Mouse (Mus musculus) forebrain, embryonic 14.5 days (tissue): ENCODE measurements around the gene Baz2b. TPM values are rescaled to one million over a fixed set of nuclear protein-coding genes. Genes with fewer than 3 reads are reported as not detected.
A peak's percentile ranks its signal among the peaks of the same experiment; 100 is the strongest.

Experiments used
- ATAC-seq: fragments of 200-750 bp; cut with Nextera tagmentation; 2 replicates; pipeline ENCODE4 v1.8.0; 2017; ENCODE audit warnings: mild to moderate bottlenecking, moderate library complexity
- DNase-seq: peaks from one replicate; pipeline ENCODE4 v3.0.0-alpha.2; 2015; ENCODE audit warnings: low spot score
- H3K27ac ChIP-seq: fragments of 300-500 bp; sonication (generic); 2 replicates; pipeline ENCODE4 v1.5.1; 2014; ENCODE audit warnings: low read depth, mild to moderate bottlenecking, control low read depth, low read length, moderate library complexity
- H3K27me3 ChIP-seq: fragments of 300-500 bp; sonication (generic); replicated peaks from 2 replicates; pipeline ENCODE4 v1.6.1; 2014; ENCODE audit warnings: low read length, control low read depth, mixed read lengths; ENCODE audit not compliant: control insufficient read depth, insufficient read depth
- H3K36me3 ChIP-seq: fragments of 300-500 bp; sonication (generic); 2 replicates; pipeline ENCODE4 v1.6.1; 2014; ENCODE audit warnings: low read length, control low read depth; ENCODE audit not compliant: control insufficient read depth, insufficient read depth
- H3K4me1 ChIP-seq: fragments of 300-500 bp; sonication (generic); 2 replicates; pipeline ENCODE4 v1.6.1; 2014; ENCODE audit warnings: antibody characterized with exemption, low read length, control low read depth; ENCODE audit not compliant: control insufficient read depth, insufficient read depth
- H3K4me2 ChIP-seq: fragments of 300-500 bp; sonication (generic); 2 replicates; pipeline ENCODE4 v1.6.1; 2014; ENCODE audit warnings: mild to moderate bottlenecking, control low read depth, low read length
- H3K4me3 ChIP-seq: fragments of 300-500 bp; sonication (generic); 2 replicates; pipeline ENCODE4 v1.5.1; 2014; ENCODE audit warnings: low read depth, low read length, control low read depth
- H3K9ac ChIP-seq: fragments of 300-500 bp; sonication (generic); 2 replicates; pipeline ENCODE4 v1.6.1; 2014; ENCODE audit warnings: mild to moderate bottlenecking, low read length, control low read depth, moderate library complexity
- H3K9me3 ChIP-seq: fragments of 300-500 bp; sonication (generic); replicated peaks from 2 replicates; pipeline ENCODE4 v1.6.1; 2016; ENCODE audit warnings: low read length, control low read depth, mixed read lengths; ENCODE audit not compliant: control insufficient read depth
- WGBS: fragments of 180-500 bp; shearing (Covaris S2); extraction: QIAGEN DNeasy Blood & Tissue Kit; methylation state at CpG from one replicate; pipeline ENCODE4 v1.1.7; 2014; 5-methylcytosine and 5-hydroxymethylcytosine counted together
- polyA plus RNA-seq: library from polyadenylated mRNA; unstranded; fragments of >200 nt; fragmentation: Nextera tagmentation; extraction: Ambion mirVana; gene quantifications from 2 replicates; pipeline ENCODE4 v1.2.1, GENCODE M21; 2014

Gene Baz2b
- polyA plus RNA-seq, 1 experiment from 2014 or later, result 40.4 TPM

- DNase-seq (no peak), ATAC-seq (no peak)
- H3K36me3 ChIP-seq, result no peaks in the 10 kb centered on the region
- H3K9ac ChIP-seq, result no peak overlapping the region
- WGBS, result 77% methylated on average over 1 of the region's 1 CpGs
- no peak overlapping the region for H3K27ac ChIP-seq
- H3K4me1 ChIP-seq, result no peaks in the 10 kb centered on the region
- no peaks in the 10 kb centered on the region for H3K9me3 ChIP-seq
- H3K27me3 ChIP-seq, result no peaks in the 10 kb centered on the region
- H3K4me2 ChIP-seq, result no peak overlapping the region
- no peak overlapping the region for H3K4me3 ChIP-seq
Measured at GRCm38 (mm10) chr2:60223489-60223888, 13.8 kb upstream of the Baz2b start.

GRCm38 (mm10) chr2:60221954-60222353 lies 12.3 kb upstream of the Baz2b start:
- H3K9ac ChIP-seq, result no peak overlapping the region

GRCm38 (mm10) chr2:60221236-60221635 lies 11.6 kb upstream of the Baz2b start:
- no peak overlapping the region for H3K4me3 ChIP-seq
- no peaks in the 10 kb centered on the region for H3K27me3 ChIP-seq
- no peak overlapping the region for H3K9ac ChIP-seq
- 83% methylated on average over 6 of the region's 6 CpGs for WGBS
- H3K27ac ChIP-seq, result no peak overlapping the region
- no peaks in the 10 kb centered on the region for H3K9me3 ChIP-seq
- no peak overlapping the region for H3K4me2 ChIP-seq
- no peaks in the 10 kb centered on the region for H3K36me3 ChIP-seq
- no peak for DNase-seq
- ATAC-seq, result no peak
- no peaks in the 10 kb centered on the region for H3K4me1 ChIP-seq

More at GRCm38 (mm10) chr2:60221954-60222353, 12.3 kb upstream of the Baz2b start:
- Histone ChIP-seq H3K36me3 (no peaks in the 10 kb centered on the region), H3K4me2 (no peak overlapping the region), H3K9me3 (no peaks in the 10 kb centered on the region), H3K27ac (no peak overlapping the region), H3K4me3 (no peak overlapping the region), H3K4me1 (no peaks in the 10 kb centered on the region), H3K27me3 (no peaks in the 10 kb centered on the region)
- 88% methylated on average over 2 of the region's 2 CpGs for WGBS
- DNase-seq, result no peak
- ATAC-seq, result no peak

DNA sequence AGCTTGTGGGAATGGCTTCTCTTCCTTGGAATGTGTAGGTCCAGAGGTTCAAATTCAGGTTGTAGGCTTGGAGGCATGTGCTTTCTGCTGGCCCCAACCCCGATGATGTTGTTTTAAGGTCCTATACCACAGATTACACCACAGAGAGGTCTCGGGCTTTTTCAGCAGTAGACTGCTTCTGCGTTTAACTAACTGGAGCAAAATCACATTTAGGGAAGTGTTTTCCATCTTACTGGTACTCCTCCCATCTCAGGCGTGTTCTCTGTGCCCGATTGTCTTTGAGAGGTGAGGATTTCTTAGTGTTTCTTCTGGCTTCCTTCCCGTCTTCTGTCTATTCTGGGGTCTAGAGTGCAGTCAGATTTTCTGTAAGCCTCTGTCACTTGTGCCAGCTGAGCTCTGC lies 8.0 kb upstream of the Baz2b start:
- DNase-seq, result no peak
- Histone ChIP-seq H3K27me3 (no peaks in the 10 kb centered on the region), H3K4me3 (no peak overlapping the region), H3K36me3 (no peaks in the 10 kb centered on the region; the same call in 1 of the 2 replicates), H3K9me3 (no peaks in the 10 kb centered on the region), H3K9ac (no peak overlapping the region), H3K4me2 (no peak overlapping the region), H3K27ac (no peak overlapping the region), H3K4me1 (peaks cover 7% of the 10 kb centered on the region)
- ATAC-seq, result no peak
- WGBS, result 90% methylated on average over 6 of the region's 6 CpGs

DNA sequence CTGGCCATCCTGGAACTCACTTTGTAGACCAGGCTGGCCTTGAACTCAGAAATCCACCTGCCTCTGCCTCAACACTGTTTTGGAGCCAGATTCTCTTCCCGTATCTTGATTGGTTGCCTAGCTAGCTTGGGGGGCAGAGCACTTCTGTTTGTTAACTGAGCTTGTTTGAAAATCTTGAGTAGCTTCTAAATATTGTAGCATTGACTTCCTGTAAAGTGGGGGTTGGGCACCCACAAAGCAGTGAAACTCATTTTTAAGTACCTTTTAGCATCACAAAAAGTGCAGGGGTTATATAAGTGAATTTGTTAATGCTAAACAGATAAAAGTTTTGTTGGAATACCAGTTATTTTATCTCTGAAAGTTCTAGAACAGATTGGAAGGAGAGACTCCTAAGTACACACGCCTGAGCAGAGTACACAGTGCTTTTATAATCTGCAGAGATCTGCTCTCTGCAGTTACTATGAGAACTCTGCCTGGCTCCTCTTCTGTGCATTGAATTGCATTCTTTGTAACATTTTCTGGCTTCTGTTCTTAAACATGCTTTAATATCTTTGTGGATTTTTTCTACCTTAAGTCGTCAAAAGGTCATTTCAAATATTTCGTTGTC lies 7.0 kb upstream of the Baz2b start:
- Histone ChIP-seq H3K9me3 (no peaks in the 10 kb centered on the region), H3K27me3 (no peaks in the 10 kb centered on the region), H3K4me2 (no peak overlapping the region), H3K9ac (no peak overlapping the region), H3K4me3 (no peak overlapping the region), H3K4me1 (peaks cover 14% of the 10 kb centered on the region), H3K27ac (no peak overlapping the region), H3K36me3 (no peaks in the 10 kb centered on the region; the same call in 1 of the 2 replicates)
- ATAC-seq, result no peak
- WGBS, result 93% methylated on average over 4 of the region's 4 CpGs
- DNase-seq, result no peak

- Histone ChIP-seq H3K27ac (no peak overlapping the region), H3K9ac (no peak overlapping the region), H3K4me3 (no peak overlapping the region), H3K27me3 (no peaks in the 10 kb centered on the region), H3K4me1 (peaks cover 22% of the 10 kb centered on the region), H3K36me3 (no peaks in the 10 kb centered on the region; the same call in 1 of the 2 replicates), H3K9me3 (no peaks in the 10 kb centered on the region), H3K4me2 (no peak overlapping the region)
- no peak for ATAC-seq
- WGBS, result 96% methylated on average over 2 of the region's 2 CpGs
- DNase-seq, result no peak
Measured at GRCm38 (mm10) chr2:60214683-60215082, 5.0 kb upstream of the Baz2b start.

GRCm38 (mm10) chr2:60212488-60212887 lies 2.8 kb upstream of the Baz2b start:
- ATAC-seq (no peak), DNase-seq (no peak)
- H3K4me2 ChIP-seq, result no peak overlapping the region
- H3K9ac ChIP-seq, result no peak overlapping the region
- H3K36me3 ChIP-seq, result no peaks in the 10 kb centered on the region; the same call in 1 of the 2 replicates
- no peaks in the 10 kb centered on the region for H3K9me3 ChIP-seq
- no peaks in the 10 kb centered on the region for H3K27me3 ChIP-seq
- H3K27ac ChIP-seq, result no peak overlapping the region
- H3K4me3 ChIP-seq, result no peak overlapping the region
- H3K4me1 ChIP-seq, result peaks cover 22% of the 10 kb centered on the region

GRCm38 (mm10) chr2:60210821-60211220 lies 1.2 kb upstream of the Baz2b start:
- Histone ChIP-seq H3K9me3 (no peaks in the 10 kb centered on the region), H3K36me3 (no peaks in the 10 kb centered on the region; the same call in 1 of the 2 replicates), H3K4me1 (peaks cover 22% of the 10 kb centered on the region), H3K9ac (peak overlapping the region; percentile 93), H3K27me3 (no peaks in the 10 kb centered on the region), H3K27ac (no peak overlapping the region), H3K4me3 (peak overlapping the region; percentile 94), H3K4me2 (peak overlapping the region; percentile 67)
- peak; percentile 21 for DNase-seq
- 20% methylated on average over 5 of the region's 5 CpGs for WGBS
- no peak for ATAC-seq

DNA sequence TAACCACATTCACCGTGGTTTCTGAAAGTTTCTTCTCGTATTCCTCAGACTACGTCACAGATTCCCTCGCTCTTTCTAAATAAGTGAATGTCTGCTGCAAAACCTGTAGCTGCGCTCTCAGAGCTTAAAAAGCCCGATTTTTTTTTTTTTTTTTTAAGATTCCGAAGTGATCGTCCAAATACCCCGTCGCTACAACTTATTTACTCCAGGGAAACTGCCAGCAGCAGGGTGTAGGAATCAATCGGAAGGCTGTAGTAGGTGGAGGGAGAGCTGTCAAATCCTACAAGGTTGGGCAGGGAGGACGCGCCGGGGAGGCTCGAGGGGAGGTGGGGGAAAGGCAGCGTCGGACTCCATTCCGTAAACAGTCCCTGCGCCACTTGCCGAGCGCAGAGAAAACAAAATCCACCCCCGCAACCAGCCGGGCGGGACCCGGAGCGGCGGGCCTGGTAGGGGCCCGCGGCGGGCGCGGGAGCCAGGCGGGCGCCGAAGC lies 472 bp downstream of the Baz2b start:
- Histone ChIP-seq H3K4me2 (peak overlapping the region; percentile 60), H3K27ac (peak overlapping the region; percentile 92), H3K36me3 (no peaks in the 10 kb centered on the region; the same call in 1 of the 2 replicates), H3K27me3 (no peaks in the 10 kb centered on the region), H3K4me1 (peaks cover 20% of the 10 kb centered on the region), H3K9ac (peak overlapping the region; percentile 93), H3K4me3 (peak overlapping the region; percentile 94), H3K9me3 (no peaks in the 10 kb centered on the region)
- DNase-seq, result peak; percentile 64
- 0% methylated on average over 28 of the region's 35 CpGs for WGBS
- peak; percentile 60 for ATAC-seq
